Mouse (Mus musculus): ENCODE measurements around the gene Gm17655.

Gene Gm17655

GRCm38 (mm10) chr5:110086161-110086866 is 14.0 kb upstream of the Gm17655 start:
- no peak for DNase-seq (ENCODE audit: low read depth)

GRCm38 (mm10) chr5:110082961-110083360 is 10.6 kb upstream of the Gm17655 start:
- no peak for DNase-seq (ENCODE audit: low read depth)

GRCm38 (mm10) chr5:110057637-110058408 is 14.5 kb downstream of the Gm17655 start:
- DNase-seq (ENCODE audit: low read depth): peak; percentile 88

- DNase-seq (ENCODE audit: low read depth): peak; percentile 66
Observed at GRCm38 (mm10) chr5:110023694-110024427, 48.5 kb downstream of the Gm17655 start.

- DNase-seq (ENCODE audit: low read depth): no peak
Observed at GRCm38 (mm10) chr5:110023273-110023672, 49.0 kb downstream of the Gm17655 start.

- peak; percentile 47 for DNase-seq (ENCODE audit: low read depth)
Observed at GRCm38 (mm10) chr5:110015775-110016174, 56.5 kb downstream of the Gm17655 start.

Data from NIH3T3 (cell line).